Mouse (Mus musculus): ENCODE data around the gene Gramd4. TPM values are rescaled to one million over a fixed set of nuclear protein-coding genes. Genes with fewer than 3 reads are reported as not detected.
A peak's percentile ranks its signal among the peaks of the same experiment; 100 is the strongest.

Gene Gramd4
- total RNA-seq, 1 experiment: 24.5 TPM

DNA sequence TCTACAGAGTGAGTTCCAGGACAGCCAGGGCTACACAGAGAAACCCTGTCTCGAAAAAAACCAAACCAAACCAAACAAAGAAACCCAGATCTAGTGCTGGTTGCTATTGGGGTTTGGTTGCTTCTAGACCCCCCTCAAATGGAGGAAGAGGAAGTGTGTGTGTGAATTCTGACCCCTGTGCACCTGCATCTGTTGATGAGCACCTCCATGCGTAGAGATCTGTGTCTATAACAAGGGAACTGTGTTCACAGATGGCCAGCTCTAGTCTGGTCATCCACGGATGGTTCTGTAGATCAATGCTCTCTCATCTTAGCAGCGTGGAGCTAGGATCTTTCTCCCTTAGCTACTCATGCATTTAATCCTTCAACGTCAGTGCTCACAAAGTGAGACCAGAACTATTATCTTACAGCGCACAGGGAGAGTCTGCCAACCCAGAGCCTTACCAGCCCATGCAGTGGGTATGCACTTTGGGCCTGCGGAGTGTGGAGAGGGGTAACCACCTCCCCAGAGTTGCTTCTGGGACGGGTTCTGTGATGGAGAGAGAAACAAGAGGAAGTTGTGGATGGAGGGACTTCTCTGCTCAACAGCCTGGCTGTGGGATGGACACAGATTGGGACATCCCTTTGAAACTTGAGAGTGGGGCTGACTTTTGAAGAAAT, 6.8 kb downstream of the Gramd4 start:
- Histone ChIP-seq H3K9ac (ENCODE audit: insufficient read depth, low read depth, low read length, poor library complexity, severe bottlenecking) (no peak overlapping the region), H3K36me3 (ENCODE audit: control insufficient read depth, insufficient read depth, low read length, poor library complexity, severe bottlenecking) (no peaks in the 10 kb centered on the region), H3K4me3 (ENCODE audit: insufficient read depth in 1 of 2, low read depth in 1 of 2, low read length in 2 of 2, poor library complexity in 1 of 2, severe bottlenecking in 1 of 2) (no peak overlapping the region), H3K27ac (ENCODE audit: insufficient read depth, low read depth, low read length, poor library complexity, severe bottlenecking) (no peak overlapping the region), H3K4me1 (ENCODE audit: control insufficient read depth in 2 of 2, insufficient read depth in 2 of 2, low read length in 2 of 2, poor library complexity in 1 of 2) (peaks cover 0 to 8% of the 10 kb centered on the region in 2 experiments; a peak in 1 of 4 replicates), H3K9me3 (ENCODE audit: control insufficient read depth, insufficient read depth, low read depth, low read length) (no peaks in the 10 kb centered on the region)
- no peak for DNase-seq (ENCODE audit: low read depth, low spot score)
- TF ChIP-seq ZC3H11A (IDR thresholded peaks at IDR 0.05; ENCODE audit: borderline replicate concordance, low read depth, low read length) (no peak), CHD2 (IDR thresholded peaks at IDR 0.05; ENCODE audit: low read depth, low read length) (no peak), HCFC1 (IDR thresholded peaks at IDR 0.05; ENCODE audit: borderline replicate concordance, insufficient read depth, low read length) (no peak), ZNF384 (IDR thresholded peaks at IDR 0.05; ENCODE audit: low read depth, low read length) (no peak), MAFK (IDR thresholded peaks at IDR 0.05; ENCODE audit: insufficient read depth, low read depth, low read length) (no peak)
- in situ Hi-C loops (cut with MboI; ENCODE audit: low sequenced_read_pairs in 2 of 2, unreplicated experiment in 2 of 2): no loop called here

DNA sequence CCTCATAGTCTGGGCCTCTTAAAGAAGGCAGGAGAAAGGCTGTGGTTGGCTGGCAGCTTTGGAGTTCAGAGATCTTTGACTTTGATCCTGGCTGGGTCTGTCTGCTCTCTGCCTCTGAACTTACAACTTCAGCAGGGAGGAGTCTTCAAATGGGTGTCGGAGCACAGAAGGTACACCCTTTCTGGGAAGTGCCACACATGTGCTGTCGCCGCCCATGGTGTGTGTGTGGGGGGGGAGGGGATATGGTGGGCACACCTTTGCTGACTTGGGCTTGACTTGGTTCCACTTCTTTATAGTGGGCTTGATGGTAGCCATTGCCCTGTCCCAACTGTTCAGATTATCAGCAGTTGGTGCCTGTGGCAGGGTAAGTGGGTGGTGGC, 7.3 kb downstream of the Gramd4 start:
- H3K27ac ChIP-seq (ENCODE audit: insufficient read depth, low read depth, low read length, poor library complexity, severe bottlenecking): peak overlapping the region; percentile 33; the same call in 1 of the 2 replicates
- no peaks in the 10 kb centered on the region for H3K9me3 ChIP-seq (ENCODE audit: control insufficient read depth, insufficient read depth, low read depth, low read length)
- TF ChIP-seq HCFC1 (IDR thresholded peaks at IDR 0.05; ENCODE audit: borderline replicate concordance, insufficient read depth, low read length) (no peak), ZC3H11A (IDR thresholded peaks at IDR 0.05; ENCODE audit: borderline replicate concordance, low read depth, low read length) (no peak), ZNF384 (IDR thresholded peaks at IDR 0.05; ENCODE audit: low read depth, low read length) (no peak), MAFK (IDR thresholded peaks at IDR 0.05; ENCODE audit: insufficient read depth, low read depth, low read length) (no peak), CHD2 (IDR thresholded peaks at IDR 0.05; ENCODE audit: low read depth, low read length) (no peak)
- in situ Hi-C loops (cut with MboI; ENCODE audit: low sequenced_read_pairs in 2 of 2, unreplicated experiment in 2 of 2): no loop called here
- peaks cover 0 to 8% of the 10 kb centered on the region in 2 experiments; a peak in 1 of 4 replicates for H3K4me1 ChIP-seq (ENCODE audit: control insufficient read depth in 2 of 2, insufficient read depth in 2 of 2, low read length in 2 of 2, poor library complexity in 1 of 2)
- H3K36me3 ChIP-seq (ENCODE audit: control insufficient read depth, insufficient read depth, low read length, poor library complexity, severe bottlenecking): no peaks in the 10 kb centered on the region
- no peak overlapping the region for H3K9ac ChIP-seq (ENCODE audit: insufficient read depth, low read depth, low read length, poor library complexity, severe bottlenecking)
- H3K4me3 ChIP-seq (ENCODE audit: insufficient read depth in 1 of 2, low read depth in 1 of 2, low read length in 2 of 2, poor library complexity in 1 of 2, severe bottlenecking in 1 of 2): no peak overlapping the region
- no peak for DNase-seq (ENCODE audit: low read depth, low spot score)

DNA sequence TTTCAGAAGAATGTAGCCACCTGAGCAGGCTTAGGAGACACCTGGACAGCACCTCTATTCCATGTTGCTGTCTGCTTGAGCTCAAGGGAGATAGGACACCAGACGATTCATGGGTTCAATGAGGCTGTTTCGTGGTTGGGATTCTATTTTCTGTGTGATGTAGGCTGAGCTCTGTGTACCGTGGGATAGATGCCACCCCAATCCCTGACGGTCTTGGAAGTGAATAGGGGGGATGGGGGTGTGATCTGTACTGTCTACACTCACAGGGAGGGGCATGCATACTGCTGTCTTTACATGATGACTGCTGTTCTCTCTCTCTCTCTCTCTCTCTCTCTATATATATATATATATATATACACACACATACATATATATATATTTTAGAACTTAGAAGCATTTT, 7.9 kb downstream of the Gramd4 start:
- Histone ChIP-seq H3K9me3 (ENCODE audit: control insufficient read depth, insufficient read depth, low read depth, low read length) (no peaks in the 10 kb centered on the region), H3K9ac (ENCODE audit: insufficient read depth, low read depth, low read length, poor library complexity, severe bottlenecking) (no peak overlapping the region), H3K4me3 (ENCODE audit: insufficient read depth in 1 of 2, low read depth in 1 of 2, low read length in 2 of 2, poor library complexity in 1 of 2, severe bottlenecking in 1 of 2) (no peak overlapping the region), H3K36me3 (ENCODE audit: control insufficient read depth, insufficient read depth, low read length, poor library complexity, severe bottlenecking) (no peaks in the 10 kb centered on the region), H3K27ac (ENCODE audit: insufficient read depth, low read depth, low read length, poor library complexity, severe bottlenecking) (no peak overlapping the region; the same call in 1 of the 2 replicates), H3K4me1 (ENCODE audit: control insufficient read depth in 2 of 2, insufficient read depth in 2 of 2, low read length in 2 of 2, poor library complexity in 1 of 2) (peaks cover 0 to 6% of the 10 kb centered on the region in 2 experiments; a peak in 1 of 4 replicates)
- no peak for DNase-seq (ENCODE audit: low read depth, low spot score)
- in situ Hi-C loops (cut with MboI; ENCODE audit: low sequenced_read_pairs in 2 of 2, unreplicated experiment in 2 of 2): no loop called here
- TF ChIP-seq ZNF384 (IDR thresholded peaks at IDR 0.05; ENCODE audit: low read depth, low read length) (no peak), HCFC1 (IDR thresholded peaks at IDR 0.05; ENCODE audit: borderline replicate concordance, insufficient read depth, low read length) (no peak), ZC3H11A (IDR thresholded peaks at IDR 0.05; ENCODE audit: borderline replicate concordance, low read depth, low read length) (no peak), MAFK (IDR thresholded peaks at IDR 0.05; ENCODE audit: insufficient read depth, low read depth, low read length) (no peak), CHD2 (IDR thresholded peaks at IDR 0.05; ENCODE audit: low read depth, low read length) (no peak)

DNA sequence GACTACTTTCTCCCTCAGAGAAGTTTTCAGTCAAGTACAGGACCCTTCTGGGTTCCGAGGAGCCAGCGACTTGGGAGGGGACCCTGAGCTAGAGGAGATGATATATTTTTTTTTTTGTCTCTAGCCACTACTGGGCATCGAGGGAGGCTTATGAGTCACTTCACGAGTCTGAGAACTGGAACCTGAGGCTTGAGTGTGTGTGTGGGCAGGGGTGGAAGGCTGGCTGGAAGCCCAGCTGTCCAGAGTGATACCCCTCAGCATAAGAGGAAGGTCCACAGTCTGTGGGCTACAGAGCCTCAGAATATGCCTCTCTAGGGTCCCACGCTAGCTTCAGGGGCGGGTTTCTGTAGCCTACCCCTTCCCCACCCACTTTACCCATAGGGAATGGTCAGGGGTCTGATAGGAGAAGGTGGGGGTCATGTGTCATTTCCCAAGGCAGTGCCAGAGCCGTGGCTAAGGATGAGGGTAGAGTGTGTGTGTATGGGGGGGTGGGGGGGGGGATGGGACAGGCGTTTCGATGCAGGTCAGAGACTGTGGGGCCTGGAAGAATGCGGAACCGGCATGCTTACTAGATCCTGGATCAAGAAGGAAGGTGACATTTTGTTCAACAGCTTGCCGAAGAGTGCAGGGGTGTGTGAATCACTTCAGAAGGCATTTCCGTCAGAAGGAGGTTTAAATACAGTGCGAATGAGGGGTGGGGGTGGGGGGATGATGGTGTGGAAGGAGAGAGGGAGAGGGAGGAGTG, 9.5 kb downstream of the Gramd4 start:
- no peak for DNase-seq (ENCODE audit: low read depth, low spot score)
- Histone ChIP-seq H3K4me3 (ENCODE audit: insufficient read depth in 1 of 2, low read depth in 1 of 2, low read length in 2 of 2, poor library complexity in 1 of 2, severe bottlenecking in 1 of 2) (no peak overlapping the region), H3K9ac (ENCODE audit: insufficient read depth, low read depth, low read length, poor library complexity, severe bottlenecking) (no peak overlapping the region), H3K36me3 (ENCODE audit: control insufficient read depth, insufficient read depth, low read length, poor library complexity, severe bottlenecking) (no peaks in the 10 kb centered on the region), H3K27ac (ENCODE audit: insufficient read depth, low read depth, low read length, poor library complexity, severe bottlenecking) (no peak overlapping the region), H3K4me1 (ENCODE audit: control insufficient read depth in 2 of 2, insufficient read depth in 2 of 2, low read length in 2 of 2, poor library complexity in 1 of 2) (peaks cover 0 to 8% of the 10 kb centered on the region in 2 experiments; a peak in 1 of 4 replicates), H3K9me3 (ENCODE audit: control insufficient read depth, insufficient read depth, low read depth, low read length) (no peaks in the 10 kb centered on the region)
- TF ChIP-seq ZNF384 (IDR thresholded peaks at IDR 0.05; ENCODE audit: low read depth, low read length) (no peak), MAFK (IDR thresholded peaks at IDR 0.05; ENCODE audit: insufficient read depth, low read depth, low read length) (no peak), HCFC1 (IDR thresholded peaks at IDR 0.05; ENCODE audit: borderline replicate concordance, insufficient read depth, low read length) (no peak), CHD2 (IDR thresholded peaks at IDR 0.05; ENCODE audit: low read depth, low read length) (no peak), ZC3H11A (IDR thresholded peaks at IDR 0.05; ENCODE audit: borderline replicate concordance, low read depth, low read length) (no peak)
- in situ Hi-C loops (cut with MboI; ENCODE audit: low sequenced_read_pairs in 2 of 2, unreplicated experiment in 2 of 2): no loop called here

All from ES-E14 (cell line).